Mouse (Mus musculus): ENCODE data around the gene Inpp4a. TPM values are rescaled to one million over a fixed set of nuclear protein-coding genes. Genes with fewer than 3 reads are reported as not detected.

The Inpp4a gene
- 55.8 and 56.8 TPM in 2 replicates for polyA plus RNA-seq (2015; fragmentation: Nextera tagmentation; extraction: Ambion mirVana)

DNA sequence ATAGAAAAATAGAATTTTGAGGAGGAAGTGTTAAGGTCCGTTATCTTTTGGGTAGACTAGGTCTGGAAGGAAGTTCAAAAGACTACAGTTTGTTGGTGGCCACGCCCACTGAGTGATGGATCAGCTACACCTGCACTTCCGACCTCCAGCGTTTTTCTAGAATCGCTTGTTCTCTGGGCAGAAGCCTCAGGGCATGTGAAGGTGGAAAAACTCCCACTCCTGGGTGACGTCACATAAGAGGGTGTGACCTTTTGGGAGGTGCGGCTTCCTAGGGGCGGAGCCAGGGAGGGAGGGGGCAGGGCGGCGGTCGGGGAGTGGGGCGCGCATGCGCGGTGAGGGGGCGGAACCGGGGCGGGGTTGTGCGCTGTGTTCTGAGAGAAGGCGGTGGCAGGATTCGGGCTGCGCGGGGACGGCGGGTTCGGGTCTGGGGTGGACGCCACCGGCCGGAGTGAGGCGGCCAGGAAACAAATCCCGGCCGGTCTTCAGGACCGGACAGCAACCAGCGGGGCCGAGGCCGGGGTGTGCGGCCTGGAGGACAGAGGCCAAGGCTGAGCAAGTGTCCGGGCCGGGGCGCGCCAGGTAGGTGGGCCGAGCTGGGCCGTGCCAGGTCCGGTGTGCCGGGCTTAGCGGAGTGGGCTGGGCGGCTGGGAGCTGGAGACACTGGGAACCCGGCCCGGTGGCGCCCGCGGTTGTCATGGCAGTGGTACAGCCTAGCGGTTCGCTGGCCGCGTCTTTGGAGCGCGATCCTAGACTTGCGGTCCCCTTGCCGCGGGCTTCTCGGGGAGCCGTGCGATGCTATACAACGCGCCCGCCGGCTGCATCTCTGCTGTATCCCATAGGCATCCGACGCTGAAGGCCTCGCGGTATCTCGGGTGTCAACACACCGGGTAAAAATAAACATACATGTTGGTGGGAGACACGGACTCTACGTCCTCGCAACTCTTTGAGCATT lies at the start of gene Inpp4a:
TSS of gene Inpp4a (plus strand) at position 326 of the 952 bp plus-strand sequence.
- Histone ChIP-seq H3K27ac (replicated peaks) (peak within 1 kb of the TSS; percentile 78), H3K4me1 (replicated peaks) (peaks cover 21% of the 10 kb centered on the region), H3K36me3 (no peaks in the 10 kb centered on the region), H3K9ac (peak within 1 kb of the TSS; percentile 90), H3K4me2 (peak within 1 kb of the TSS; percentile 70), H3K4me3 (peak within 1 kb of the TSS; percentile 90), H3K27me3 (no peaks in the 10 kb centered on the region), H3K9me3 (no peaks in the 10 kb centered on the region)
- WGBS, result under 1% methylated on average over 76 of the region's 77 CpGs
- peak; percentile 95 for ATAC-seq (ENCODE audit: low read depth)

DNA sequence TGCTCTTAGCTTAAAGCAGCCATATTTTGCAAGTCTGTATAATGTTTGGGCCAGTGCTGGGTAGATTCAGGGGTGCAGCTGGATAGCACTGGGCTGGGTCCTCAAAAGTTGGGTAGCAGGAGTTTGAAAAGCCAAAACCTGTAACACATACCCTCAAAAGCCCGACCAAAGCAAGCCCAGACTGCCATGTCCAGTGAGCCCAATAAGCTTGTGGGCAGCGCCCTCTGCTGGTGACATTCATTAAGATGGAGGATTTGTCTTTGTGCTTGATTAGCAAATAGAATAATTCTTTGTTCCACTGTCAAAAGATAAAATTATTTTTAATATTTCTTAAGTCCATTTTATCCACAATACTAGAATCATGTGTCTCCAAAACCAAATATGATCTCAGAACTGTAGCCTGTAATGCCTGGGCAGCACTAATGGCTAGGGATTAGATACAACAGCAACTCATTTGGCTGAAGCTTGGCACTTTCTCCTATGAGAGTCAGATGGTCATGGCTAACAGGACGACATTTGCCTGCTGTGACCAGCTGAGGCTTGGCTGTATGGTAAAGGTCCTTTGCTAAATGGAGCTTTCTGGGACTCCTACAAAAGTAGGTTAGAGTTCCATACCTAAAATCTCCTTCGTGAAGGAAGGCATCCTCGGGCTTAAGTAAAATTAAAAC lies 48.9 kb upstream of the Inpp4a start:
- Histone ChIP-seq H3K4me2 (no peak overlapping the region), H3K9me3 (no peaks in the 10 kb centered on the region), H3K4me3 (no peak overlapping the region), H3K27me3 (no peaks in the 10 kb centered on the region), H3K4me1 (replicated peaks) (no peaks in the 10 kb centered on the region), H3K27ac (replicated peaks) (no peak overlapping the region), H3K36me3 (no peaks in the 10 kb centered on the region), H3K9ac (no peak overlapping the region)
- WGBS, result 42% methylated on average over 5 of the region's 5 CpGs
- ATAC-seq (ENCODE audit: low read depth), result peak; percentile 53

DNA sequence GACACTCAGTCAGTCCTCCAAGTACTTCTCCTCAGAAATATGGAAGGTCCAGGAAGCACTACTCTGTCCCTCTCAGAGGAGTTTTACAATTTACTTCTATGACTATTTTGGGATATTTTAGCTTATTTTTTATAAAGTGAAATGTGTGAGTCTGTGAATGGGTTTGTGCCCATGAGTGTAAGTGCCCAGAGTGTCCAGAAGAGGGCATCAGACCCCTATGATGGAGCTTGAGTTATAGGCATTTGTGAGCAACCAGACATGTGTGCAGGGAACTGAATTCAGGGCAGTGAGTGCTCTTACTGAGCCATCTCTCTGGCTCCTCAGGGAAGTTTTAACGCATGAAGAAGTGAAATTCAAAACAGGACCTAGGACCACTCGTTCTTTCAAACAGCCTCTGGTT lies 41.2 kb upstream of the Inpp4a start:
- H3K27ac ChIP-seq (replicated peaks), result no peak overlapping the region
- no peak overlapping the region for H3K4me3 ChIP-seq
- no peaks in the 10 kb centered on the region for H3K27me3 ChIP-seq
- H3K9ac ChIP-seq, result no peak overlapping the region
- no peak overlapping the region for H3K4me2 ChIP-seq
- no peaks in the 10 kb centered on the region for H3K36me3 ChIP-seq
- 90% methylated on average over 2 of the region's 2 CpGs for WGBS
- ATAC-seq (ENCODE audit: low read depth), result no peak
- H3K4me1 ChIP-seq (replicated peaks), result no peaks in the 10 kb centered on the region
- H3K9me3 ChIP-seq, result no peaks in the 10 kb centered on the region

GRCm38 (mm10) chr1:37272464-37272863 lies 27.2 kb upstream of the Inpp4a start:
- Histone ChIP-seq H3K27ac (replicated peaks) (no peak overlapping the region), H3K4me1 (replicated peaks) (no peaks in the 10 kb centered on the region), H3K4me3 (no peak overlapping the region), H3K9ac (no peak overlapping the region), H3K9me3 (no peaks in the 10 kb centered on the region), H3K27me3 (peaks cover 7% of the 10 kb centered on the region; the same call in 1 of the 2 replicates), H3K36me3 (no peaks in the 10 kb centered on the region), H3K4me2 (no peak overlapping the region)
- no peak for ATAC-seq (ENCODE audit: low read depth)
- WGBS, result 8% methylated on average over 7 of the region's 7 CpGs

DNA sequence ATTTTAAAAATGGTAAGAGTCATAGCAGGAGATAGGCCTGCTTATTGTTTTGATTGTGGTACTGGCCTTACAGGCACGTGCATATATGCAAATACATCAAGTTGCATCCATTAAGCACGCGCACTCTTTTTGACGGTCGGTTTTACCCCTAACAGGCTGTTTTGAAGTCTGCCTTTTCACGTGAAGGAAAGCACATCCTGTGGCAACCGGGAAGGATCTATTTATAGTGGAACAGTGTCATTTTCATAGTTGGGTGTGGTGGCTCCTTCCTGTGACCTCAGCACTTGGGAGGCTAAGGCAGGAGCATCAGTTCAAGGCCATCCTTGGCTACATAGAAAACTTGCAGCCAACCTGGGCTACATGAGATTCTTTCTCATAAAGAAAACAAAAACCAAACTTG lies 13.1 kb upstream of the Inpp4a start:
- WGBS, result 81% methylated on average over 7 of the region's 7 CpGs
- no peak for ATAC-seq (ENCODE audit: low read depth)

DNA sequence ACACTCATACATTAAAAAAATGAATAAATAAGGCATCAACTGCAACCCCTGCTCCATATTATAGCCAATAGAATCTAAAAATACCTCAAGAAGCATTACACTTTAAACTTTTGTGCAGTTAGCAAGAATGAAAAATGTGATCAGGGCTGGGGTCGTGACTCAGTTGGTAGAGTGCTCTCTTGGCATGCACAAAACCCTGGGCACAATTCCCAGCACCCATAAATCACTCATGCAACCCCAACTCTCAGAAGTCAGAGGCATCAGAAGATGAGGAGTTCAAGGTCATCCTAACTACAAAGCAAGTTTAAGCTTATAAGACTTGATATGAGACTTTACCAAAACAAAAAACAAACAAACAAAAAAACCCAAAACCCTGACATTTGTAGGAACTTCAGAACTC lies 11.9 kb upstream of the Inpp4a start:
- no peak overlapping the region for H3K4me2 ChIP-seq
- H3K4me1 ChIP-seq (replicated peaks), result no peaks in the 10 kb centered on the region; the same call in 1 of the 2 replicates
- WGBS, result 66% methylated on average over 1 of the region's 1 CpGs
- H3K9ac ChIP-seq, result no peak overlapping the region
- H3K9me3 ChIP-seq, result no peaks in the 10 kb centered on the region
- no peak for ATAC-seq (ENCODE audit: low read depth)
- no peak overlapping the region for H3K4me3 ChIP-seq
- H3K27ac ChIP-seq (replicated peaks), result no peak overlapping the region
- H3K36me3 ChIP-seq, result no peaks in the 10 kb centered on the region
- H3K27me3 ChIP-seq, result no peaks in the 10 kb centered on the region

More for the DNA sequence above, 13.1 kb upstream of the Inpp4a start:
- Histone ChIP-seq H3K9ac (no peak overlapping the region), H3K9me3 (no peaks in the 10 kb centered on the region), H3K27ac (replicated peaks) (no peak overlapping the region), H3K4me3 (no peak overlapping the region), H3K4me1 (replicated peaks) (no peaks in the 10 kb centered on the region; the same call in 1 of the 2 replicates), H3K27me3 (no peaks in the 10 kb centered on the region), H3K36me3 (no peaks in the 10 kb centered on the region), H3K4me2 (no peak overlapping the region)

DNA sequence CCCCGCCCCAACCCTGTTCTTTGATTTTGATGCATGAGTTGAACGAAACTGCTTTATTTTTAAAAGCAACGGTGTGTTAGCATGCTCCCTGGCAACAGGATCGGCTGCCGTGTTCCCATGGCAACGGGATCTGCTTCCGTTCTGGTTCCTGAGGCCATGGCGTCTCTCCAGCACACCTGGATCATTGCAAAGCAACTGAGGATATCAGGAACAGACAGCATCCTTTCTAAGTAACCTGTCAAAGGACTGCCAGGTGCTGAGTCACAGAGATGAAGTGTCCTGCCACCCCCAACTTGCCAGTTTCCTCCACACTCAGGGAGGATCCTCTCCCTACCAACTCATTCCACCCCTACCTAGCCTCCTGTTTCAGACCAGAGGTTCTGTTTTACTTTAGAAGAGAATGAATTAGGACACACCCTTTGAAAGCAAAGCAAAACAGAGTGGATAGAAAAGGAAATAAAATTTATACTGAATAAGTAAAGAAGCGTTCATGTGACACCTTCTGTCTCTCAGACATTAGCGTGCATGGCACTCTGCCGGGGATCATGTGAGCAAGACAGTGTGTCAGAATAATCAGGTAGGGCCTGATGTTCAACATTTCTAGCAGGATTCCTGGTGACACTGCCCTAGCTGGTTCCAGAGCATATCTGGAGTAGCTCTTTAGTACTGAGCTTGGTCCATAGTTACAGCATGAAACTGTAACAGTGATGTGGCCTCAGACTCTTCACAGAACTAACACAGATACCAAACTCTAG lies 11.3 kb upstream of the Inpp4a start:
- no peak overlapping the region for H3K4me2 ChIP-seq
- 64% methylated on average over 11 of the region's 11 CpGs for WGBS
- no peaks in the 10 kb centered on the region; the same call in 1 of the 2 replicates for H3K4me1 ChIP-seq (replicated peaks)
- no peak overlapping the region for H3K4me3 ChIP-seq
- no peaks in the 10 kb centered on the region for H3K36me3 ChIP-seq
- no peaks in the 10 kb centered on the region for H3K9me3 ChIP-seq
- no peak overlapping the region for H3K27ac ChIP-seq (replicated peaks)
- no peak overlapping the region for H3K9ac ChIP-seq
- no peak for ATAC-seq (ENCODE audit: low read depth)
- H3K27me3 ChIP-seq, result no peaks in the 10 kb centered on the region

DNA sequence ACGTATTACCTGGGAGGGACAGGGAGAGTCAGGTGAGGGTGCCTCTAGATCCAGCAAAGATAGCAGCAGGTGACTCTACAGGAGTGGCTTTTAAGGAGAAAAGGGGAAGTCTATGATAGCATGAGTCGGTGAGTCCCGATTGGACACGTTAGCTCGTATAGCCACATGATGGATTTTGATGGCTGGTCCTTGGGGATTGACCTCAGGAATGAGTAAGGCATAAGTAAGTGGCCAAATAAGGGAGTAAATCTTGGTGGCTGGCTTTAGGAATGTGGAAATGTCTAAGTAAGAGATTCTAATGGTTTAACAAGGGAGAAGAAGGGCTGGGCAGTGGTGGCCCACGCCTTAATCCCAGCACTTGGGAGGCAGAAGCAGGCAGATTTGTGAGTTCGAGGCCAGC lies 10.7 kb upstream of the Inpp4a start:
- Histone ChIP-seq H3K27me3 (no peaks in the 10 kb centered on the region), H3K27ac (replicated peaks) (no peak overlapping the region), H3K36me3 (no peaks in the 10 kb centered on the region), H3K9ac (no peak overlapping the region), H3K9me3 (no peaks in the 10 kb centered on the region), H3K4me1 (replicated peaks) (no peaks in the 10 kb centered on the region; the same call in 1 of the 2 replicates), H3K4me2 (no peak overlapping the region), H3K4me3 (no peak overlapping the region)
- 86% methylated on average over 7 of the region's 7 CpGs for WGBS
- ATAC-seq (ENCODE audit: low read depth), result no peak

DNA sequence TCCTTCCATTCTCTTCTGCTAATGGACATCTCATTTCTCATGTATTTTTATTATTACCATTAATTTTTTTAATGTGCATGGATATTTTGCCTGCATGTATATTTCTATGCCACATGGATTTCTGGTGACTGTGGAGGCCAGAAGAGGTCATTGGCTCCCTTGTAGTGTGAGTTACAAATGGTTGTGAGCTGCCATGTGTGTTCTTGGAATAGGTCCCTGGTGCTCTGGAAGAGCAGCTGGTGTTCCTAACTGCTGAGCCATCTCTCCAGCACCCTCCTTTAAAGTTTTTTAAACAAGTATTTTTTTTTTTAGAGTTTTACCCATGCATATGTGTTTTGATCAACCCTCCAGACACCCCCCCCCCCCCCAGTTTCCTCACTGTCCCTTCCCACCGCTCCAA lies 3.3 kb upstream of the Inpp4a start:
- Histone ChIP-seq H3K9me3 (no peaks in the 10 kb centered on the region), H3K27ac (replicated peaks) (no peak overlapping the region), H3K27me3 (no peaks in the 10 kb centered on the region), H3K4me2 (no peak overlapping the region), H3K4me1 (replicated peaks) (peaks cover 12% of the 10 kb centered on the region), H3K36me3 (no peaks in the 10 kb centered on the region), H3K4me3 (no peak overlapping the region), H3K9ac (no peak overlapping the region)
- WGBS, result 50% methylated on average over 1 of the region's 1 CpGs
- ATAC-seq (ENCODE audit: low read depth), result no peak

DNA sequence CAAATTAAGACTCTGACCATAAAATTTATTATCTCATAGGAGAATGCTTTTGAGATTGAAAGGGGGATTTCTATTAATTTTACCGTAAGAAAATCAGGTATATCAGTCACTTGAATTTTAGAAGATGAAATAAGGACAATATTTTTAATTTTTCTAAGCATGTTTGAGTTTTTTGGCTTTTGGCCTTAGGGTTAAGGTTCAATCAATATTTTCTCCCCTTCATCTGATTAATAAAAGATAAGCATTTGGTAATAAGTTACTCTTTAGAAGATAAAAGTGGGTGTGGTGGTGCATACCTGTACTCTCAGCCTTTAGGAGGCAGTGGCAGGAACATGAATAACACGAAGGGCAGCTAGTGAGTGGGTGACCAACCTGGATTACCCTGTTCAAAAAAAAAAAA lies 761 bp upstream of the Inpp4a start:
- H3K4me2 ChIP-seq, result no peak overlapping the region
- peaks cover 21% of the 10 kb centered on the region for H3K4me1 ChIP-seq (replicated peaks)
- no peaks in the 10 kb centered on the region for H3K27me3 ChIP-seq
- ATAC-seq (ENCODE audit: low read depth), result no peak
- H3K27ac ChIP-seq (replicated peaks), result no peak overlapping the region
- no peaks in the 10 kb centered on the region for H3K9me3 ChIP-seq
- H3K4me3 ChIP-seq, result no peak overlapping the region
- no peaks in the 10 kb centered on the region for H3K36me3 ChIP-seq
- H3K9ac ChIP-seq, result no peak overlapping the region
- 81% methylated on average over 2 of the region's 2 CpGs for WGBS

DNA sequence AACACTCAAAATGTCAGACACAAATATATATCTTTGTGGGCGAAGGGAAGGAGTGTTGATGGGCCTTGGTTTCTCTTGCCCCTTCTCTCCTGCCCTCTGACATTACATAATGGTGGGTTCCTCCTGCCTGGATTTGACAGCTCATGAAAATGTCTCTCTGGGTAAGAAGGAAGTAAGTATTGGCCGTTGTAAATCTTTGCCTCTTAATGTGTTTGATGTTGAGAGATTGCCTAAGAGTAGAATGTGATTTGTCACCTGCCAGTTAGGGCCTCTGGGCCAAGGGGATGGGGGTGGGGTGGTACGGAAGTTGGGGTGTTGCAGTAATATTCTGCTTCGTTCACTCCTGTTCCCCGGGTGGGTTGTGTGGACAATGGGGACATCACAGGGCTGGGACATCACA lies 985 bp downstream of the Inpp4a start:
- Histone ChIP-seq H3K27ac (replicated peaks) (peak overlapping the region; percentile 78; the same call in 1 of the 2 replicates), H3K4me1 (replicated peaks) (peaks cover 21% of the 10 kb centered on the region), H3K9ac (peak overlapping the region; percentile 90), H3K4me3 (peak overlapping the region; percentile 90), H3K27me3 (no peaks in the 10 kb centered on the region), H3K4me2 (peak overlapping the region; percentile 70), H3K36me3 (no peaks in the 10 kb centered on the region), H3K9me3 (no peaks in the 10 kb centered on the region)
- ATAC-seq (ENCODE audit: low read depth), result no peak
- 61% methylated on average over 5 of the region's 5 CpGs for whole genome bisulfite sequencing

- ATAC-seq (ENCODE audit: low read depth), result no peak
- Histone ChIP-seq H3K9ac (no peak overlapping the region), H3K4me3 (no peak overlapping the region), H3K27me3 (no peaks in the 10 kb centered on the region), H3K36me3 (no peaks in the 10 kb centered on the region), H3K4me1 (replicated peaks) (peaks cover 21% of the 10 kb centered on the region), H3K4me2 (no peak overlapping the region), H3K27ac (replicated peaks) (no peak overlapping the region), H3K9me3 (no peaks in the 10 kb centered on the region)
- 77% methylated on average over 3 of the region's 3 CpGs for WGBS
Measured at GRCm38 (mm10) chr1:37302801-37303200, 3.1 kb downstream of the Inpp4a start.

Measured in neural tube, embryonic 13.5 days (tissue).